Mouse (Mus musculus): ENCODE measurements around the gene Vil1. TPM values are rescaled to one million over a fixed set of nuclear protein-coding genes. Genes with fewer than 3 reads are reported as not detected.

Gene Vil1
- total and polyA plus RNA-seq, 2 experiments from 2014 or later = 0.31 to 0.38 TPM

GRCm38 (mm10) chr1:74389831-74390286 lies 19.3 kb upstream of the Vil1 start:
- H3K4me1 ChIP-seq (ENCODE audit: insufficient read depth, low read length) = peaks cover 6% of the 10 kb centered on the region
- DNase-seq (ENCODE audit: low spot score) = no peak
- H3K4me3 ChIP-seq (ENCODE audit: low read depth, low read length) = no peak overlapping the region
- peak overlapping the region; percentile 32; the same call in 1 of the 2 replicates for H3K4me2 ChIP-seq (ENCODE audit: low read depth, low read length, poor library complexity, severe bottlenecking)
- H3K27me3 ChIP-seq (ENCODE audit: insufficient read depth, low read length) = 0 out of 2 replicates have a peak, but pooled peaks cover 13% of the 10 kb centered on the region
- no peak for TF ChIP-seq CTCF (IDR thresholded peaks at IDR 0.05)
- no peak overlapping the region for H3K27ac ChIP-seq (ENCODE audit: low read depth, low read length)
- H3K9me3 ChIP-seq (ENCODE audit: low read length) = no peaks in the 10 kb centered on the region
- no peaks in the 10 kb centered on the region for H3K36me3 ChIP-seq (ENCODE audit: insufficient read depth, low read length)
- ATAC-seq (ENCODE audit: low FRiP score) = no peak
- no peak overlapping the region for H3K9ac ChIP-seq (replicated peaks; ENCODE audit: low read length, poor library complexity, severe bottlenecking)
- WGBS = 8% methylated on average over 29 of the region's 29 CpGs

DNA sequence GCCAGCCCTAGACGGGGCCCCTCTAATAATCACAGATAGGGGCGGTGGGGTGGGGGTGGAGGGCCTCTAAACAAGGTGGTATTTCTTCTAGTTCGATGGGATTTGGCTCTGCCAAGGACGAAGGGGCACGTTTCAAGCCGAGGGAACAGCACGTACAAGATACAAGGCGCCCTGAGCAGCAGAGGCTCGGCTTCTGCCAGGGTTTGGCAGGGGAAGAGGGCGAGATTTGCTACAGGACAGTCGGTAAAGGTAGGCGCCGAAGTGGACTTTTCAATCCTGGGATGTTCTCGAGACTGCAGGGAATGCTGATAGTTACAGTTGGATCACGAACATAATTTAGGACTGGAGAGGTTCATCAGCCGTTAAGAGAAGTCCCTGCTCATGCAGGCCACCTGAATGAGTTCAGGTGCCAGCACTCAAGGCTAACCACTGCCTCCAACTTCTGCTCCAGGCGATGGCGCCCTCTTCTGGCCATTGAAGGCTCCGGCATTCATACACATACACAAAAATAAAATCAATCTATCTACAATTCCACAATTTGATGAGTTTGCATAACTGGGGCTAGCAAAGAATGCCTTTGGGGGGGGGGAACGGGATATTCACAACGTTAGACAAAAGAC lies 18.8 kb upstream of the Vil1 start:
- Histone ChIP-seq H3K9ac (replicated peaks; ENCODE audit: low read length, poor library complexity, severe bottlenecking) (no peak overlapping the region), H3K27ac (ENCODE audit: low read depth, low read length) (no peak overlapping the region), H3K27me3 (ENCODE audit: insufficient read depth, low read length) (0 out of 2 replicates have a peak, but pooled peaks cover 13% of the 10 kb centered on the region), H3K36me3 (ENCODE audit: insufficient read depth, low read length) (no peaks in the 10 kb centered on the region), H3K4me3 (ENCODE audit: low read depth, low read length) (no peak overlapping the region), H3K4me1 (ENCODE audit: insufficient read depth, low read length) (peaks cover 6% of the 10 kb centered on the region), H3K9me3 (ENCODE audit: low read length) (no peaks in the 10 kb centered on the region), H3K4me2 (ENCODE audit: low read depth, low read length, poor library complexity, severe bottlenecking) (peak overlapping the region; percentile 32)
- TF ChIP-seq CTCF (IDR thresholded peaks at IDR 0.05) = peak; percentile 71
- ATAC-seq (ENCODE audit: low FRiP score) (no peak), DNase-seq (ENCODE audit: low spot score) (peak; percentile 34)
- WGBS = 9% methylated on average over 21 of the region's 21 CpGs

DNA sequence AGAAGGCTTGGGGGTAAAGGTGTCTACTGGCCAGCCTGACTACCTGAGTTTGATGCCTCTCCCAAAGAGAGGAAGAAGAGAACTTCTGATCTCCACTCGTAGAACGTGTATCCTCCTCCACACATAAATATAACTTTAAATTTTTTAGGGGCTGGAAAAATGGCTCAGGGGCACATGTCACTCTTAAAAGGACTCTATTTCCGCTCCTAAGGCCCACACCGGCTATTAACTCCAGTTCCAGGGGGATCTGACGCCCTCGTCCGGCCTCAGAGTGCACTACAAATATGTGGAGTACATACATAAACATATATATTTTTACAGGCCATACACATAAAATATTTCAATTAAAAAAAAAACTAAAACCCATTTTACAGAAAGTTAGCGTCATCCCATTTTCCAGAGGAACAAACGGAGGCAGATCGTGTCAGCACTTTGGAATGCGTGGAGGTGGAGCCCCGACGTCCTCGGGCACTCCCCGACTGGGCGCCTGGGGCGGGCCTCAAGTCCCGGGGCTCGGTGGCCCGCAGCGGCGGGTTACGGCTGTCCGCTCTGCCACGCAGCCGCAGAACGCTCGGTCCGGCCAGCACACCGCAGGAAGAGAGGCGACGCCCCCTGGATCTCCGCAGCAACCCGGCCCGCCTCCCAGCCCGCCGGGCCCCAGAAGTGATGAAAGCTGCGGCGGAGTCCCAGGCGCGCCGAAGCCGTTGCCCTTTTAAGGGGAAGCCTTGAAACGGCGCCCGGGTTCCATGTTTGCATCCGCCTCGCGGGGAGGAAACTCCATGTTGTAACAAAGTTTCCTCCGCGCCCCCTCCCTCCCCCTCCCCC lies 18.0 kb upstream of the Vil1 start, which contains the start of gene Ctdsp1:
Ctdsp1 (plus strand) TSS at position 586 of the 825 bp plus-strand sequence.
- Histone ChIP-seq H3K4me3 (ENCODE audit: low read depth, low read length) (peak within 1 kb of the TSS; percentile 86), H3K9me3 (ENCODE audit: low read length) (no peaks in the 10 kb centered on the region), H3K4me2 (ENCODE audit: low read depth, low read length, poor library complexity, severe bottlenecking) (peak within 1 kb of the TSS; percentile 97), H3K36me3 (ENCODE audit: insufficient read depth, low read length) (no peaks in the 10 kb centered on the region), H3K27me3 (ENCODE audit: insufficient read depth, low read length) (0 out of 2 replicates have a peak, but pooled peaks cover 13% of the 10 kb centered on the region), H3K4me1 (ENCODE audit: insufficient read depth, low read length) (peaks cover 6% of the 10 kb centered on the region), H3K27ac (ENCODE audit: low read depth, low read length) (peak within 1 kb of the TSS; percentile 76), H3K9ac (replicated peaks; ENCODE audit: low read length, poor library complexity, severe bottlenecking) (peak within 1 kb of the TSS; percentile 67)
- TF ChIP-seq CTCF (IDR thresholded peaks at IDR 0.05) = no peak; the same call in 1 of the 2 replicates
- WGBS = 3% methylated on average over 50 of the region's 51 CpGs
- ATAC-seq (ENCODE audit: low FRiP score) (peak; percentile 79), DNase-seq (ENCODE audit: low spot score) (peak; percentile 98)

- H3K9me3 ChIP-seq (ENCODE audit: low read length) = no peaks in the 10 kb centered on the region
- H3K27me3 ChIP-seq (ENCODE audit: insufficient read depth, low read length) = 0 out of 2 replicates have a peak, but pooled peaks cover 13% of the 10 kb centered on the region
- peak overlapping the region; percentile 76 for H3K27ac ChIP-seq (ENCODE audit: low read depth, low read length)
- H3K4me3 ChIP-seq (ENCODE audit: low read depth, low read length) = peak overlapping the region; percentile 86
- H3K36me3 ChIP-seq (ENCODE audit: insufficient read depth, low read length) = no peaks in the 10 kb centered on the region
- under 1% methylated on average over 28 of the region's 63 CpGs for WGBS
- peak overlapping the region; percentile 97 for H3K4me2 ChIP-seq (ENCODE audit: low read depth, low read length, poor library complexity, severe bottlenecking)
- peaks cover 6% of the 10 kb centered on the region for H3K4me1 ChIP-seq (ENCODE audit: insufficient read depth, low read length)
- DNase-seq (ENCODE audit: low spot score) = peak; percentile 11
- TF ChIP-seq CTCF (IDR thresholded peaks at IDR 0.05) = no peak
- ATAC-seq (ENCODE audit: low FRiP score) = peak; percentile 47
- H3K9ac ChIP-seq (replicated peaks; ENCODE audit: low read length, poor library complexity, severe bottlenecking) = peak overlapping the region; percentile 67
These were observed 17.2 kb upstream of the Vil1 start for GRCm38 (mm10) chr1:74391844-74392441.

GRCm38 (mm10) chr1:74392446-74392994 lies 16.7 kb upstream of the Vil1 start:
- DNase-seq (ENCODE audit: low spot score) = no peak
- ATAC-seq (ENCODE audit: low FRiP score) = 0 out of 2 replicates have a peak, but pooled peaks have one; percentile 14
- peak overlapping the region; percentile 97 for H3K4me2 ChIP-seq (ENCODE audit: low read depth, low read length, poor library complexity, severe bottlenecking)
- H3K27ac ChIP-seq (ENCODE audit: low read depth, low read length) = 0 out of 2 replicates have a peak overlapping the region, but pooled peaks have one; percentile 76
- no peaks in the 10 kb centered on the region for H3K9me3 ChIP-seq (ENCODE audit: low read length)
- H3K9ac ChIP-seq (replicated peaks; ENCODE audit: low read length, poor library complexity, severe bottlenecking) = peak overlapping the region; percentile 67
- no peaks in the 10 kb centered on the region for H3K36me3 ChIP-seq (ENCODE audit: insufficient read depth, low read length)
- WGBS = 1% methylated on average over 15 of the region's 16 CpGs
- peaks cover 6% of the 10 kb centered on the region for H3K4me1 ChIP-seq (ENCODE audit: insufficient read depth, low read length)
- peak overlapping the region; percentile 86 for H3K4me3 ChIP-seq (ENCODE audit: low read depth, low read length)
- no peak for TF ChIP-seq CTCF (IDR thresholded peaks at IDR 0.05)
- H3K27me3 ChIP-seq (ENCODE audit: insufficient read depth, low read length) = 0 out of 2 replicates have a peak, but pooled peaks cover 13% of the 10 kb centered on the region

Data from midbrain, postnatal 0 days (tissue).